In the genomic region with DNA sequence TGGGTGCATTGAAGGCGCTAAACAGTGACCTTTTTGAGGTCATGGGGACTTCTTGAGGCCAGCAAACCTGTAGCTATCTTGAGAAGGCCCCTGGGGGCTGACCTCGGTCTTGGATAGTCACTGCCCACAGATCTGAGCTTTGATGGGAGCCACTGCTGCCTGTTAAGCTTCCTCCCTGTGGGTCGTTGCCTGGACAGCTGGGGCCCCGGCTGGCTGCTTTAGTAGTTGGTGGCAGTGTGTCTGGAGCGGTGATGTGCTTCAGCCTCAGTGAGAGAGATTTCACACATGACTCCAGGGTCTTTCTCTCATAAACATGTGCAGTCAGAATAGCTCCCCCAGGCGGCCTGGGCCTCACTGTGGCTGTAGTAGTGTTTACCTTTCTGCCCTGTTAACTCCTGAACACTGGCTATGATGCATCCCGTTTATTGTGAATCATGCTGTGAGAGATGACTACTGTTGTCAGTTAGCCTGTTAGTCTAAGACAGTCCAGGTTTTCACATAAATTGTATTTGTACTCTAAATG, we compare ENCODE assay signal across 20 mouse cellular contexts.
DNase-seq lines count a peak whose midpoint lies in the region; ATAC-seq and TF ChIP-seq lines count a peak whose summit lies in the region.
"Had no signal": no experiment of that assay in that cellular context is flagged by ENCODE, and none has a peak within 500 bp of the region (broad histone marks: within the 10 kb centered on the region; RNA-seq: fewer than 3 reads in every experiment).

No protein-coding gene starts in this region.

- H3K4me2 ChIP-seq in hindbrain, postnatal 0 days (ENCODE audit: low read depth, low read length) = no peak overlapping the region
- no peak overlapping the region for H3K4me2 ChIP-seq in hindbrain, embryonic 11.5 days (replicated peaks; ENCODE audit: low read depth, low read length)
- no peak overlapping the region for H3K4me2 ChIP-seq in lung, embryonic 14.5 days
- H3K4me2 ChIP-seq: liver, embryonic 12.5 days had no signal

- H3K4me1 ChIP-seq in hindbrain, postnatal 0 days (ENCODE audit: insufficient read depth, low read length) = peaks cover 3% of the 10 kb centered on the region; the same call in 1 of the 2 replicates
- H3K4me1 ChIP-seq in hindbrain, embryonic 11.5 days (replicated peaks; ENCODE audit: control insufficient read depth, insufficient read depth, low read length) = no peaks in the 10 kb centered on the region
- H3K4me1 ChIP-seq in lung, embryonic 14.5 days (ENCODE audit: insufficient read depth) = no peaks in the 10 kb centered on the region
- H3K4me1 ChIP-seq: liver, embryonic 12.5 days had no signal

- DNase-seq in hindbrain, postnatal 0 days (ENCODE audit: low spot score) = no peak
- DNase-seq in hindbrain, embryonic 11.5 days (ENCODE audit: low spot score) = no peak
- no peak for DNase-seq in lung, embryonic 14.5 days
- no peak for DNase-seq in lung, postnatal 36 days
- DNase-seq in NIH3T3 (ENCODE audit: low read depth) = peak; percentile 49
- DNase-seq in retina, embryonic 14.5 days (ENCODE audit: low spot score) = peak; percentile 62
- no peak for DNase-seq in layer of hippocampus, adult 9-10 months (ENCODE audit: low spot score)
- DNase-seq: adrenal gland, adult 2 months; cerebellum, adult 18-20 months; heart, adult 11 months; heart, postnatal 14 days; kidney, adult 8-10 months; lung, postnatal 10 days; right cerebral cortex, postnatal 14 days; thymus, adult 18-20 months had no signal

- WGBS in hindbrain, postnatal 0 days = 50% methylated on average over 7 of the region's 7 CpGs
- WGBS in hindbrain, embryonic 11.5 days = 58% methylated on average over 7 of the region's 7 CpGs
- WGBS in lung, embryonic 14.5 days = 54% methylated on average over 7 of the region's 7 CpGs

- peaks cover 28% of the 10 kb centered on the region for H3K36me3 ChIP-seq in hindbrain, postnatal 0 days (ENCODE audit: insufficient read depth, low read length)
- 0 out of 2 replicates have a peak, but pooled peaks cover 5% of the 10 kb centered on the region for H3K36me3 ChIP-seq in hindbrain, embryonic 11.5 days (ENCODE audit: control insufficient read depth, insufficient read depth, low read length)
- peaks cover 62% of the 10 kb centered on the region for H3K36me3 ChIP-seq in lung, embryonic 14.5 days (ENCODE audit: insufficient read depth)

- H3K9me3 ChIP-seq in hindbrain, postnatal 0 days (ENCODE audit: low read length) = no peaks in the 10 kb centered on the region
- no peaks in the 10 kb centered on the region for H3K9me3 ChIP-seq in hindbrain, embryonic 11.5 days (ENCODE audit: control insufficient read depth, low read length)
- no peaks in the 10 kb centered on the region for H3K9me3 ChIP-seq in lung, embryonic 14.5 days (ENCODE audit: low read depth, low read length)
- H3K9me3 ChIP-seq: liver, embryonic 12.5 days; midbrain, embryonic 10.5 days had no signal

- H3K27me3 ChIP-seq in hindbrain, postnatal 0 days (ENCODE audit: insufficient read depth, low read length) = no peaks in the 10 kb centered on the region
- H3K27me3 ChIP-seq in hindbrain, embryonic 11.5 days (ENCODE audit: control insufficient read depth, insufficient read depth, low read length) = no peaks in the 10 kb centered on the region
- no peaks in the 10 kb centered on the region for H3K27me3 ChIP-seq in lung, embryonic 14.5 days (ENCODE audit: insufficient read depth, low read length)
- H3K27me3 ChIP-seq: liver, embryonic 12.5 days had no signal

- H3K4me3 ChIP-seq in hindbrain, postnatal 0 days (ENCODE audit: low read length) = no peak overlapping the region
- no peak overlapping the region for H3K4me3 ChIP-seq in hindbrain, embryonic 11.5 days (ENCODE audit: low read depth, low read length)
- no peak overlapping the region for H3K4me3 ChIP-seq in lung, embryonic 14.5 days (ENCODE audit: low read depth, low read length)
- H3K4me3 ChIP-seq: liver, embryonic 12.5 days; midbrain, embryonic 10.5 days had no signal

- H3K9ac ChIP-seq in hindbrain, postnatal 0 days (replicated peaks; ENCODE audit: low read length) = no peak overlapping the region
- H3K9ac ChIP-seq in hindbrain, embryonic 11.5 days (ENCODE audit: low read depth, low read length) = no peak overlapping the region
- H3K9ac ChIP-seq in lung, embryonic 14.5 days = no peak overlapping the region
- H3K9ac ChIP-seq: liver, embryonic 12.5 days had no signal

- peak; percentile 38; the same call in 1 of the 2 replicates for TF ChIP-seq CTCF in hindbrain, postnatal 0 days (IDR thresholded peaks at IDR 0.05; ENCODE audit: low read depth)
- TF ChIP-seq CTCF in lung, embryonic 14.5 days (IDR thresholded peaks at IDR 0.05; ENCODE audit: low read depth) = 0 out of 2 replicates have a peak, but pooled peaks have one; percentile 2

- no peak for ATAC-seq in hindbrain, postnatal 0 days
- ATAC-seq in hindbrain, embryonic 11.5 days (ENCODE audit: low FRiP score) = no peak
- no peak for ATAC-seq in lung, embryonic 14.5 days (ENCODE audit: insufficient read depth)
- ATAC-seq in activated CD4-positive, CD25-positive, alpha-beta regulatory T cell, adult 4 months = no peak
- ATAC-seq: forebrain, embryonic 14.5 days; hindbrain, embryonic 16.5 days; liver, embryonic 12.5 days had no signal

- H3K27ac ChIP-seq in hindbrain, postnatal 0 days = no peak overlapping the region
- H3K27ac ChIP-seq in hindbrain, embryonic 11.5 days (ENCODE audit: low read depth, low read length) = no peak overlapping the region
- no peak overlapping the region for H3K27ac ChIP-seq in lung, embryonic 14.5 days (ENCODE audit: low read depth)
- H3K27ac ChIP-seq: liver, embryonic 12.5 days; midbrain, embryonic 10.5 days had no signal

Comparison
In these comparisons a context has a peak if more than half of its experiments do, and no peak if none do; other contexts are left out.
1. DNase-seq: peak in NIH3T3 (single experiment) and retina, embryonic 14.5 days (single experiment); none in hindbrain, postnatal 0 days (single experiment), hindbrain, embryonic 11.5 days (single experiment), lung, embryonic 14.5 days (single experiment), lung, postnatal 36 days (single experiment) and layer of hippocampus, adult 9-10 months (single experiment).